Mouse (Mus musculus): ENCODE data around the gene Scg5. TPM values are rescaled to one million over a fixed set of nuclear protein-coding genes. Genes with fewer than 3 reads are reported as not detected.

Scg5 gene
- 393 and 448 TPM in 2 replicates for polyA plus RNA-seq (2021; fragmentation: Nextera tagmentation)
- long read RNA-seq, experiment 1, transcript Scg5-201 (6 exons, 1,208 nt): major isoform, 535 of 607 reads
- long read RNA-seq, experiment 1, partial matches to known transcripts: 21 of 607 reads
- long read RNA-seq, experiment 1, other reads (novel, unspliced or antisense): 51 of 607 reads
- long read RNA-seq, experiment 2, transcript Scg5-201 (6 exons, 1,208 nt): major isoform, 437 of 647 reads
- long read RNA-seq, experiment 2, partial matches to known transcripts: 71 of 647 reads
- long read RNA-seq, experiment 2, other reads (novel, unspliced or antisense): 139 of 647 reads

GRCm38 (mm10) chr2:113828943-113829882, at the start of gene Scg5:
Scg5 (minus strand) TSS chr2:113829121.

GRCm38 (mm10) chr2:113848245-113849121, 19.6 kb upstream of the Scg5 start, which contains the start of gene Arhgap11a:
Arhgap11a (minus strand) TSS chr2:113848661.

GRCm38 (mm10) chr2:113758311-113759161, 70.4 kb downstream of the Scg5 start, which contains the start of gene Grem1:
Grem1 (minus strand) TSS chr2:113758646.

Other genes starting within 250 kb of the Scg5 start
- gene Grem1, start 70.5 kb downstream of the Scg5 start, polyA plus RNA-seq (2021; fragmentation: Nextera tagmentation): 0.15 and 0.21 TPM in 2 replicates
- gene Arhgap11a, start 19.5 kb upstream of the Scg5 start, polyA plus RNA-seq (2021; fragmentation: Nextera tagmentation): 0.40 and 0.61 TPM in 2 replicates
- 0.77 and 1.0 TPM in 2 replicates for gene Gjd2, start 184.5 kb upstream of the Scg5 start, polyA plus RNA-seq (2021; fragmentation: Nextera tagmentation)
- not detected in 2 replicates for gene Actc1, start 224.4 kb upstream of the Scg5 start, polyA plus RNA-seq (2021; fragmentation: Nextera tagmentation)

All from left cerebral cortex, adult 6 months (tissue).